Comparison of ENCODE assay signal across 31 mouse cellular contexts in the genomic region with DNA sequence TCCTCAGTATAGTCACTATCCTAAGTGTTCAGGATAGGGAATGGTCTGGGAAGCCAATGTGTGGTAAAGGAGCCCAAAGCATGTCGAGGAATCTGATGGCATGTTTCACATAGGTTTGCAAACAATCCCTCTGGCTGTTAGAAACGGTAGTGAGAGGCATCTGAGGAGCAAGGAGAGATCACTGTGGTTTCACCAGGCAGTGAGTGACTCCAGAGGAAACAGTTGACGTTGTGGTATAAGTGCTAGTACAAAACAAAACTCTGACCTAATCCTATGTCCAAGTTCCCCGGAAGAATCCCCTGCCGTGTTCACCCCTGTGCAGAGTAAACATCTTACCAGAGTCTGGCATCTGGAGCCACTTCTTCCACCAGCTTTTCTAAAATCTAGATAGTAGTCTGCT.
"Had no signal": no experiment of that assay in that cellular context is flagged by ENCODE, and none has a peak within 500 bp of the region (broad histone marks: within the 10 kb centered on the region; RNA-seq: fewer than 3 reads in every experiment).

No protein-coding gene starts in this region.

- H3K4me3 ChIP-seq: limb, embryonic 10.5 days; limb, embryonic 12.5 days; limb, embryonic 13.5 days; limb, embryonic 15.5 days; liver, embryonic 12.5 days; liver, embryonic 13.5 days; liver, embryonic 15.5 days; lung, embryonic 15.5 days; megakaryocyte, embryonic 14.5 days; midbrain, embryonic 10.5 days; midbrain, embryonic 12.5 days; midbrain, embryonic 13.5 days; midbrain, embryonic 15.5 days; myocyte had no signal

- DNase-seq: left cerebral cortex, postnatal 4 days; liver; liver, embryonic 13.5 days; liver, postnatal 0 days; lung, adult 18-20 months; lung, adult 2 months; lung, embryonic 14.5 days; lung, postnatal 10 days; lung, postnatal 14 days; lung, postnatal 36 days; lung, postnatal 4 days; midbrain, embryonic 14.5 days had no signal

- H3K27ac ChIP-seq: limb, embryonic 10.5 days; limb, embryonic 12.5 days; limb, embryonic 13.5 days; limb, embryonic 15.5 days; liver, embryonic 12.5 days; liver, embryonic 13.5 days; liver, embryonic 14.5 days; liver, embryonic 15.5 days; lung, embryonic 15.5 days; macrophage; midbrain, embryonic 10.5 days; midbrain, embryonic 12.5 days; midbrain, embryonic 13.5 days; midbrain, embryonic 15.5 days had no signal

- H3K4me2 ChIP-seq: limb, embryonic 12.5 days; limb, embryonic 13.5 days; limb, embryonic 15.5 days; liver, embryonic 11.5 days; liver, embryonic 12.5 days; liver, embryonic 13.5 days; liver, embryonic 15.5 days; lung, embryonic 14.5 days; lung, embryonic 15.5 days; midbrain, embryonic 11.5 days; midbrain, embryonic 12.5 days; midbrain, embryonic 13.5 days; midbrain, embryonic 15.5 days had no signal

- H3K9ac ChIP-seq: limb, embryonic 12.5 days; limb, embryonic 13.5 days; limb, embryonic 15.5 days; liver, embryonic 12.5 days; liver, embryonic 13.5 days; liver, embryonic 14.5 days; liver, embryonic 15.5 days; liver, postnatal 0 days; lung, embryonic 14.5 days; lung, embryonic 15.5 days; midbrain, embryonic 12.5 days; midbrain, embryonic 13.5 days; midbrain, embryonic 15.5 days had no signal

- ATAC-seq: liver, embryonic 12.5 days; liver, postnatal 0 days; lung, postnatal 0 days; midbrain, embryonic 13.5 days; midbrain, embryonic 15.5 days; midbrain, embryonic 16.5 days had no signal

- H3K27me3 ChIP-seq: limb, embryonic 12.5 days; limb, embryonic 13.5 days; limb, embryonic 15.5 days; liver, embryonic 12.5 days; liver, embryonic 13.5 days; liver, embryonic 15.5 days; lung, embryonic 15.5 days; megakaryocyte, embryonic 14.5 days; midbrain, embryonic 12.5 days; midbrain, embryonic 13.5 days; midbrain, embryonic 15.5 days had no signal

- H3K4me1 ChIP-seq: limb, embryonic 10.5 days; limb, embryonic 12.5 days; limb, embryonic 13.5 days; limb, embryonic 15.5 days; liver, embryonic 12.5 days; liver, embryonic 13.5 days; liver, embryonic 15.5 days; lung, embryonic 15.5 days; megakaryocyte, embryonic 14.5 days; midbrain, embryonic 10.5 days; midbrain, embryonic 12.5 days; midbrain, embryonic 15.5 days had no signal

- H3K36me3 ChIP-seq: limb, embryonic 10.5 days; limb, embryonic 12.5 days; limb, embryonic 13.5 days; limb, embryonic 15.5 days; liver, embryonic 12.5 days; liver, embryonic 13.5 days; liver, embryonic 15.5 days; lung, embryonic 15.5 days; midbrain, embryonic 10.5 days; midbrain, embryonic 12.5 days; midbrain, embryonic 13.5 days; midbrain, embryonic 15.5 days had no signal

- H3K9me3 ChIP-seq: limb, embryonic 10.5 days; limb, embryonic 12.5 days; limb, embryonic 13.5 days; limb, embryonic 15.5 days; liver, embryonic 12.5 days; liver, embryonic 13.5 days; liver, embryonic 15.5 days; lung, embryonic 15.5 days; megakaryocyte, embryonic 14.5 days; midbrain, embryonic 10.5 days; midbrain, embryonic 12.5 days; midbrain, embryonic 13.5 days; midbrain, embryonic 15.5 days had no signal
